Comparison of ENCODE assay signal across 11 mouse cellular contexts in genomic region chr2:49417018-49417604, GRCm38 (mm10). TPM values are rescaled to one million over a fixed set of nuclear protein-coding genes. Genes with fewer than 3 reads are reported as not detected.
A peak's percentile ranks its signal among the peaks of the same experiment; 100 is the strongest.
DNase-seq lines count a peak whose midpoint lies in the region; ATAC-seq and TF ChIP-seq lines count a peak whose summit lies in the region.
"Had no signal": no experiment of that assay in that cellular context is flagged by ENCODE, and none has a peak within 500 bp of the region (broad histone marks: within the 10 kb centered on the region; RNA-seq: fewer than 3 reads in every experiment).

No protein-coding gene starts in this region.

- H3K27ac ChIP-seq in lung, postnatal 0 days (ENCODE audit: low read length), result no peak overlapping the region
- 0 out of 2 replicates have a peak overlapping the region, but pooled peaks have one; percentile 46 for H3K27ac ChIP-seq in brown adipose tissue, adult 24 weeks (replicated peaks; ENCODE audit: low read depth, low read length)
- no peak overlapping the region for H3K27ac ChIP-seq in embryonic facial prominence, embryonic 10.5 days (replicated peaks)
- no peak overlapping the region for H3K27ac ChIP-seq in intestine, postnatal 0 days (ENCODE audit: low read depth, low read length)
- H3K27ac ChIP-seq: heart, embryonic 13.5 days; limb, embryonic 15.5 days had no signal

- ATAC-seq in lung, postnatal 0 days, result no peak
- peak; percentile 91 for ATAC-seq in monocyte, adult 5-6 weeks (replicated peaks; ENCODE audit: insufficient number of reproducible peaks, low FRiP score, low TSS enrichment, poor library complexity, severe bottlenecking)
- no peak for ATAC-seq in intestine, postnatal 0 days

- no peaks in the 10 kb centered on the region for H3K4me1 ChIP-seq in lung, postnatal 0 days (ENCODE audit: insufficient read depth, low read depth, low read length)
- no peaks in the 10 kb centered on the region for H3K4me1 ChIP-seq in brown adipose tissue, adult 24 weeks (ENCODE audit: control insufficient read depth, insufficient read depth, insufficient read length, low read length)
- H3K4me1 ChIP-seq in embryonic facial prominence, embryonic 10.5 days, result peaks cover 12% of the 10 kb centered on the region
- H3K4me1 ChIP-seq in intestine, postnatal 0 days (replicated peaks; ENCODE audit: control insufficient read depth, insufficient read depth, low read length), result no peaks in the 10 kb centered on the region
- H3K4me1 ChIP-seq: limb, embryonic 15.5 days had no signal

- no peak for TF ChIP-seq CTCF in lung, postnatal 0 days (IDR thresholded peaks at IDR 0.05)
- no peak for TF ChIP-seq CTCF in intestine, postnatal 0 days (IDR thresholded peaks at IDR 0.05; ENCODE audit: low read depth)

- H3K9ac ChIP-seq in lung, postnatal 0 days (replicated peaks; ENCODE audit: low read depth), result no peak overlapping the region
- no peak overlapping the region for H3K9ac ChIP-seq in intestine, postnatal 0 days (ENCODE audit: low read depth, low read length)
- H3K9ac ChIP-seq: heart, embryonic 13.5 days; limb, embryonic 15.5 days had no signal

- no peak overlapping the region for H3K4me2 ChIP-seq in lung, postnatal 0 days (replicated peaks; ENCODE audit: low read depth, low read length)
- no peak overlapping the region for H3K4me2 ChIP-seq in intestine, postnatal 0 days (replicated peaks; ENCODE audit: low read depth)
- H3K4me2 ChIP-seq: heart, embryonic 13.5 days; limb, embryonic 15.5 days had no signal

- no peaks in the 10 kb centered on the region for H3K36me3 ChIP-seq in lung, postnatal 0 days (ENCODE audit: insufficient read depth, low read length)
- no peaks in the 10 kb centered on the region for H3K36me3 ChIP-seq in embryonic facial prominence, embryonic 10.5 days (replicated peaks)
- no peaks in the 10 kb centered on the region for H3K36me3 ChIP-seq in intestine, postnatal 0 days (ENCODE audit: control insufficient read depth, insufficient read depth)
- H3K36me3 ChIP-seq: heart, embryonic 13.5 days; limb, embryonic 15.5 days had no signal

- 55% methylated on average over 10 of the region's 10 CpGs for whole genome bisulfite sequencing in lung, postnatal 0 days
- WGBS in embryonic facial prominence, embryonic 10.5 days, result 80% methylated on average over 10 of the region's 10 CpGs
- WGBS in intestine, postnatal 0 days, result 59% methylated on average over 10 of the region's 10 CpGs

- H3K27me3 ChIP-seq in lung, postnatal 0 days (replicated peaks; ENCODE audit: insufficient read depth, low read length), result no peaks in the 10 kb centered on the region
- no peaks in the 10 kb centered on the region for H3K27me3 ChIP-seq in embryonic facial prominence, embryonic 10.5 days (replicated peaks; ENCODE audit: low read depth, poor library complexity, severe bottlenecking)
- H3K27me3 ChIP-seq in intestine, postnatal 0 days (replicated peaks; ENCODE audit: control insufficient read depth, insufficient read depth, low read length), result no peaks in the 10 kb centered on the region
- H3K27me3 ChIP-seq: heart, embryonic 13.5 days; limb, embryonic 15.5 days had no signal

- DNase-seq in lung, postnatal 0 days (ENCODE audit: low spot score), result peak; percentile 34
- DNase-seq in lung, postnatal 10 days, result no peak
- peak; percentile 39 to 43 for DNase-seq in thymus, postnatal 36 days
- DNase-seq in embryonic facial prominence, embryonic 10.5 days (ENCODE audit: low spot score), result no peak
- DNase-seq in testis, postnatal 10 days (ENCODE audit: low spot score), result no peak
- DNase-seq: cerebellum, adult 8-10 months had no signal

- no peaks in the 10 kb centered on the region for H3K9me3 ChIP-seq in lung, postnatal 0 days (ENCODE audit: low read length)
- H3K9me3 ChIP-seq in embryonic facial prominence, embryonic 10.5 days, result no peaks in the 10 kb centered on the region
- no peaks in the 10 kb centered on the region for H3K9me3 ChIP-seq in intestine, postnatal 0 days (ENCODE audit: control insufficient read depth)
- H3K9me3 ChIP-seq: heart, embryonic 13.5 days; limb, embryonic 15.5 days had no signal

- TF ChIP-seq EP300 in lung, postnatal 0 days (IDR thresholded peaks at IDR 0.05), result no peak

- no peak overlapping the region for H3K4me3 ChIP-seq in lung, postnatal 0 days (ENCODE audit: low read depth, low read length)
- H3K4me3 ChIP-seq in brown adipose tissue, adult 24 weeks (ENCODE audit: insufficient read depth, low read depth, low read length), result no peak overlapping the region
- no peak overlapping the region for H3K4me3 ChIP-seq in embryonic facial prominence, embryonic 10.5 days
- H3K4me3 ChIP-seq in intestine, postnatal 0 days (ENCODE audit: low read depth, low read length), result no peak overlapping the region
- H3K4me3 ChIP-seq: heart, embryonic 13.5 days; limb, embryonic 15.5 days had no signal

RNA-seq across cellular contexts. Expression of gene Epc2, which starts 34.2 kb away (rescaled TPM):
- 4.9 and 5.8 TPM in 2 replicates for polyA plus RNA-seq in lung, postnatal 0 days (2015; fragmentation: Nextera tagmentation; extraction: Ambion mirVana)
- 8.0 and 9.0 TPM in 2 replicates for polyA plus RNA-seq in brown adipose tissue, adult 24 weeks (2012; ENCODE audit: insufficient read depth, insufficient read length, missing spikeins)
- total RNA-seq in monocyte, adult 5-6 weeks (2017), result 69.8 to 74.7 TPM (median 71.6 TPM) in 3 replicates
- 7.3 and 8.0 TPM in 2 replicates for polyA plus RNA-seq in embryonic facial prominence, embryonic 10.5 days (2016; fragmentation: Nextera tagmentation; extraction: Ambion mirVana)
- polyA plus RNA-seq in intestine, postnatal 0 days (2015; fragmentation: Nextera tagmentation; extraction: Ambion mirVana), result 3.7 TPM in 2 replicates

Comparison
In these comparisons a context has a peak if more than half of its experiments do, and no peak if none do; other contexts are left out.
1. DNase-seq: peak in lung, postnatal 0 days (single experiment) and thymus, postnatal 36 days (2 of 2); none in lung, postnatal 10 days (single experiment), embryonic facial prominence, embryonic 10.5 days (single experiment) and testis, postnatal 10 days (single experiment).